Mouse (Mus musculus) small intestine, adult 2 months (tissue): ENCODE measurements around the gene Tmem167b.

Source experiments
- CTCF ChIP-seq: fragments of 200-500 bp; IDR thresholded peaks from 2 replicates; pipeline ENCODE4 v1.5.1; 2012; ENCODE audit warnings: low read depth, mild to moderate bottlenecking, control low read depth, inconsistent platforms, low read length, moderate library complexity, mixed read lengths; ENCODE audit not compliant: insufficient replicate concordance, insufficient read length; ENCODE audit errors: extremely low read depth
- POLR2A ChIP-seq: fragments of 200-500 bp; IDR thresholded peaks from 2 replicates; pipeline ENCODE4 v1.6.1; 2012; ENCODE audit warnings: low read depth, mild to moderate bottlenecking, control low read depth, inconsistent platforms, low read length, moderate library complexity

DNA sequence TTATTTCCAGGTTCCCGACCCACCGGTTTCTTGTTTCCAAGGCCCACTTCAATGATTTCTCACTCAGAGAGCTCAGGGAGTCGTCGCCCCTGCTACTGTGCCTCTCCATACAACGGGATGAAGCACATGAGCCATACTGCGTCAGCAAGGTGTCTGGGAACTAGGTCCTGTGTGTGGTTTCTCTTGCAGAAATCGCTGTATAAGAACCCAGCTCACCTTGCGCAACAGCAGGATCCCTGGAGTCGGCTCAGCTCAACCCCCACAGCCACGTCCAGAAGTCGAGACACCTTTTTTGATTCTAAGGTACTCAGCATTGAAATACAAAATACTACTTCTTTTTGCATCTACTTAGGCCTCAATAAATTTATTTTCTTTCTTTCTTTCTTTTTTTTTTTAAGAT, 20.0 kb downstream of the Tmem167b start:
- TF ChIP-seq CTCF: no peak
- no peak for TF ChIP-seq POLR2A
